Mouse (Mus musculus): Measurements from ENCODE around the gene Prss3. TPM values are rescaled to one million over a fixed set of nuclear protein-coding genes. Genes with fewer than 3 reads are reported as not detected.

Gene Prss3
- polyA plus RNA-seq (2015; fragmentation: Nextera tagmentation; extraction: Ambion mirVana), result not detected in 2 replicates

GRCm38 (mm10) chr6:41377578-41377977 is at the start of gene Prss3:
TSS of gene Prss3 (minus strand) at chr6:41377678.

GRCm38 (mm10) chr6:41392056-41392455 is 14.6 kb upstream of the Prss3 start, which contains the start of gene Gm5771:
TSS of gene Gm5771 (plus strand) at chr6:41392356.

GRCm38 (mm10) chr6:41353932-41354331 is 23.5 kb downstream of the Prss3 start, which contains the start of gene Try10:
TSS of gene Try10 (plus strand) at chr6:41354105.

Other genes with a start within 250 kb of the Prss3 start
- gene Try4, start 75.4 kb downstream of the Prss3 start, polyA plus RNA-seq (2015; fragmentation: Nextera tagmentation; extraction: Ambion mirVana), result not detected in 2 replicates
- 0.53 and 0.70 TPM in 2 replicates for gene Try5, start 60.8 kb downstream of the Prss3 start, polyA plus RNA-seq (2015; fragmentation: Nextera tagmentation; extraction: Ambion mirVana)
- not detected in 2 replicates for gene Try10, start 23.6 kb downstream of the Prss3 start, polyA plus RNA-seq (2015; fragmentation: Nextera tagmentation; extraction: Ambion mirVana)
- gene Gm5771, start 14.7 kb upstream of the Prss3 start, polyA plus RNA-seq (2015; fragmentation: Nextera tagmentation; extraction: Ambion mirVana), result not detected in 2 replicates
- not detected in 2 replicates for gene Gm10334, start 68.5 kb upstream of the Prss3 start, polyA plus RNA-seq (2015; fragmentation: Nextera tagmentation; extraction: Ambion mirVana)
- not detected in 2 replicates for gene Prss1, start 81.3 kb upstream of the Prss3 start, polyA plus RNA-seq (2015; fragmentation: Nextera tagmentation; extraction: Ambion mirVana)
- not detected in 2 replicates for gene Prss2, start 144.1 kb upstream of the Prss3 start, polyA plus RNA-seq (2015; fragmentation: Nextera tagmentation; extraction: Ambion mirVana)
- 36.4 and 50.8 TPM in 2 replicates for gene Ephb6, start 227.8 kb upstream of the Prss3 start, polyA plus RNA-seq (2015; fragmentation: Nextera tagmentation; extraction: Ambion mirVana)

Measured in neural tube, postnatal 0 days (tissue).